Mouse (Mus musculus): Measurements from ENCODE around the gene Glt1d1.

The Glt1d1 gene

DNA sequence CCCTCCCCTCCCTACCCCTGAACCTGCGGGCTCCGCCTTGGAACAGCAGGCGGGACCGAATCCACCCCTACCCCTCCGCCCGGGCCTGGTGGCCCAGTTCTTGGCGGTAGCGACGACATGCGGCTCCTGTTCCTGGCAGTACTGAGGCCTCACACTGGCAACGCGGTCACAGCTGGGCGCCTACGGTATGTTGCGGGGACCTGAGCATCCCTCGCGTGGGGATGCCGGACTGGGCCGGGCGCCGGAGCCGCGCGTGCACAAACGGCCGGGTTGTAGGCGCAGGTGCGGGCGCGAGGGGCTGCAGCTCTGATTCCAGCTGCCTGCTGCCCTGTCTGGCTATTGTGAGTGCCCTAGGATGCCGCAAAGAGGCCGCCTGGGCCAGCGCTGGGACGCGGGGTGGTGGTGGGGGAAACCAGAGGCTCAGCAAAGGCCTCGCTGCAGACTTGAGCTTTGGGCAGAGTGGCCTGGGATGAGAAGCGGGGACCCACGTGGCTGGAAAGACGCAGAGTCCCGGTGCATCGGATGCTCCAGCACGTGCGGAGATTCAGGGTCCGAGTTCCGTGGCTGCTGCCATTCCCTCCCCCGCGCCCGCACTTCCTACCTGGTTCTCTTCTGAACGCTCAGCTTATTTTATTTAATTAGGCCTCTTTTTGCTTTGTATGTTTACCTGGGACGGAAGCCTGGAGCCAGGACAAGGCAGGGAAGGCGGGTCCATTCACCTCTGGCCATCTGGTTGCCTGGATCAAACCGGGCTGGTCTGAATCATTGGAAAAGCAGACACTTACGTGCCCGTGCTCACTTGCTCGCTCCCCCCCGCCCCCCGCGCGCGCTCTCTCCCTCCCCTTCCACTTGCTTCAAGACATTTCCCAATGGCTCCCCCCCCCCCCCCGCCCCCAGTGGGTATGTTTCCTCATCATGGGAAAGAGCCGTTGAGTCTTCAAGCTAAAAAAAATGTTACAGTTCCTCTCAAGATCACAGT, at the start of gene Glt1d1, which contains the start of gene Slc15a4:
Gene Glt1d1 (plus strand): TSS at position 96 of the 979 bp plus-strand sequence.
Gene Slc15a4 (minus strand): TSS at position 731 of the 979 bp plus-strand sequence.
- DNase-seq: no peak

DNA sequence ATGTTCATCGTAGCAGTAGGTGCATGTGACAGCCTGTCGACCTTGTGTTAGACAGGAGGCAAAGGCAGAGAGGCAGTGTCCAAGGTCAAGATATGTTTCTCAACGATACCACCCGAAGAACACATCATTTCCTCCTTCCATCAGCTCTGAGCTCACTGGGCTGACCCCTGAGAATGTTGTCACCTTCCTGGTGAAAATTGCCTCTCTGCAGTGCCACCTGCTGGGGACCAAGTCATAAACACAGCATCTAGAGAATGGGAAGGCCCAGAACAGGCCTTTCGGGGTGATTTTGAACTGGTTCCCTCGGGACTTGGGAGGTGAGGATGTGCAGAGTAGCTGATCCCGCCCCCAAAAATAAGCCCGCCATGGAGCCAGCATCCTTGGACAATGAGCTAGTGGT, 48.4 kb upstream of the Glt1d1 start:
- DNase-seq: no peak

GRCm38 (mm10) chr5:127587854-127588253, 44.2 kb upstream of the Glt1d1 start:
- DNase-seq: no peak

DNA sequence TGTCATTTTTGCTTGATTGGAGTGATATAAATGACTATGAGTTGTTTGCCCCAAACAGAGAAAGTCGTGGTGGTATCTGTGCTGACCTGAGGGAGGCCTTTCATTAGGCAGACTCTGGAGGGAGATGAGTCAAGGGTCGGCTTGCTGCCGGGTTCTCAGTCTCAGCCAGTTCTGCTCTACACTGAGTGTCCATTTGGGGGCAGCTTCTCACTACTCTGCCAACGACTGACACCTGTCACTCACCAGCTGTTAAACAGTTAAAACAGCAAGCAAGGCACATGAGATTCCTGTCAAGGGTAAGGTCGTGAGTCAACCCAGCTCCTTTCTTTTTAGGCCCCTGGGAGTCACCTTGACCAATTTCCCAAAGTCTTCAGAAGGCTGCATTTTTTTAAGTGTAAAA, 39.7 kb upstream of the Glt1d1 start:
- no peak for DNase-seq

- no peak for DNase-seq
These were observed 39.2 kb upstream of the Glt1d1 start for GRCm38 (mm10) chr5:127592854-127593253.

DNA sequence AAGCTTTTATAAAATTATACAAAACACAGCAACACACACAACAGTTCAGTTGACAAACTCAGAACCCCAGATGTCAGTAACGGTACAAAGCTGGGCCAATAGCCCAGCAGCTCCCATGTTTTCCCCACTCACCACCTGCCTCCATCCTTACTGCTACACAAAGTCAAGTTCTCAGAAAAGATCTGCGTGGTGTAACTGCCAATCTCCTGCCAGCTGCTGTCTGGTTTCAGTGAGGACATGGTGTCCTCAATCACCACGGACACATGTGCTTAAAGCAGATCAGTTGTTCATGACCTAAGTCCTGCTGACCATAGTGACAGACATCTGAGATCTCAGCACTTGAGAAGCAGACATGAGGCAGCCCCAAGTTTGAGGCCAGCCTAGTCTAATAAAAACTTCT, 36.4 kb upstream of the Glt1d1 start:
- no peak for DNase-seq

GRCm38 (mm10) chr5:127596862-127597261, 35.2 kb upstream of the Glt1d1 start:
- DNase-seq: no peak

DNA sequence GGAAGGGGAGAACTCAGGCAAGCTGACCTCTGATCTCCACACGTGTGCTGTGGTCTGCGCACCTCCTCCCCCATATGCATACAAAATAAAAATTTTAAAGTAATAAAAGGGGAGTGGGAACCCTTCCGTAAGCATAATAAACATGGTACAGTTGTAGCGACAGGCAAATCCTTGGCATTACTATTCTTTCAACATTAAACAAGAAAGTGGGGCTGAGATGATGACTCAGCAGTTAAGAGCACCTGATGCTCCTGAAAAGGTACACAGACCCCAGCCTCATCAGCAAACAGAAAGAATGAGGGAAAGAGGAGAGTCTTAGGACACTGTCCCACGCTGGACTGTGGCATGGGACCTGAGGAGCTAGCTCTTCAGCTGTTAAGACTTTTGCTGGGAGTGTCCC, 29.1 kb upstream of the Glt1d1 start:
- no peak for DNase-seq

GRCm38 (mm10) chr5:127607507-127607906, 24.6 kb upstream of the Glt1d1 start:
- DNase-seq: no peak

GRCm38 (mm10) chr5:127609191-127609714, 22.8 kb upstream of the Glt1d1 start:
- DNase-seq: no peak

DNA sequence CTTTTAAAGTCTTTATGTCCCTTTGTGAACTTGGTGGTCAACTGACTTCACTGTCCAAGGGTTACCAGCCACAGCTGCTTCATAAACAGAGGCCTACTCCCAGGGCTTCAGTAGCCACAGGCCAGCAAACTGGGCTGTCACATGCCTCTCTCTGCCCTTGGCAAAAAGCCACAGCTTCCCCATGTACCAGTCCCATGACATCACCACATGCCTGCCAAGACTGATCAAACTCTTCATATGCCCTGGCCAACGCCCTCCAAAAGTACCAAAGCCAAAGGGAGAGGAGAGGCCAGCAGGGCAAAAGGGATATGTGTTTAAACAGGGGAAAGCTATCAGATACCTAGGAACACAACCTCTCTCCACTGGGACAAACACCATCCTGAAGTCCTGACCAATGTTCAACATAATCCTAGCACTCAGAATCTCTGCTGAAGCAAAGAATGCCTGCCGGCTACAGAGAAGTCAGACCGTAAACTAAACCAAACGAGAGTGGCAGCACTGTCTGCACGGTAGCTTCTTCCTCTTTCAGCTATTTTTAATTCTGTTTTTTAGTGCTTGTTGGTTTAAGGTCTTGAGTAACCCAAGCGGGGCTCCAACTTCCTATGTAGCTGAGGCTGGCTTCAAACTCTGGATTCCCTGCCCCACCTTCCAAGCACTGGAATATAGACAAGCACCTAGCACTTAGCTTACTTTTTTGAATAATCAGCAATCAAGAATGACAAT, 21.1 kb upstream of the Glt1d1 start:
- DNase-seq: peak; percentile 17

- no peak for DNase-seq
These were observed 20.2 kb upstream of the Glt1d1 start for GRCm38 (mm10) chr5:127611881-127612280.

DNA sequence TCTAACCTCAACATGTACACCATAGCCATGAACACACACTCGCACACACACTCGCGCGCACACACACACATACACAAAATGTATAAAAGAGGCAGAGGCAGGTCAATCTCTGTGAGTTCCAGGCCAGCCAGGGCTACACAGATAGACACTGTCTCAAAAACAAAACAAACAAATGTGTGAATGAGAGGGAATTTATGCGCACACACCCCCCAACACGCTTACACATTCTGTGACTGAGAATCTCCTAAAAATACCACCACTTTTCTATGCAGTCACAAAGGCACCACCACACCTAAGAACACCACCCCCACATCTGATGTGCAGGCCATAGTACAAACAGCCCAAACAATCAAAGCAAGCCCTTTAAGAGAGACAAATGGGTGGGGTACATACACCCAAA, 19.7 kb upstream of the Glt1d1 start:
- DNase-seq: no peak

GRCm38 (mm10) chr5:127615459-127615858, 16.6 kb upstream of the Glt1d1 start:
- DNase-seq: no peak

DNA sequence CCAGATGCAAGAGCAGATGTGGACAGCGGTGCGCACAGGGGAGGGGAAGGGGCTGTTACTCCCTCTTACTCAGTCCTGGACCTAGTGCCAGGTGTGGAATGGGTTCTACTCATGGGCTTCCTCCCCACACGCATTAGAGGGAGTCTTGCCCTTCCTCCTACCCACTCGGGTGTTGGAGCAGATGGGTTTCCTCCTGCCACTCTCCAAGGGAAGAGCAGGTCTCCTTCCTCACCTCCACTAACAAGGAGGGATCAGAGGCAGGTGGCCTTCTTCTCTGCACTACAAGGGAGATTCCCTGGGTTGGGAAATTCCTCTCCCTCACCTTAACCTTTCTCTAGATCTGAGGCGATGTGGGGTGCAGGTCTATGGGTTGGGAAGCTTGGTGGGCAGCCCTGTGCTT, 15.9 kb upstream of the Glt1d1 start:
- peak in 1 of 2 experiments; percentile 8 for DNase-seq

DNA sequence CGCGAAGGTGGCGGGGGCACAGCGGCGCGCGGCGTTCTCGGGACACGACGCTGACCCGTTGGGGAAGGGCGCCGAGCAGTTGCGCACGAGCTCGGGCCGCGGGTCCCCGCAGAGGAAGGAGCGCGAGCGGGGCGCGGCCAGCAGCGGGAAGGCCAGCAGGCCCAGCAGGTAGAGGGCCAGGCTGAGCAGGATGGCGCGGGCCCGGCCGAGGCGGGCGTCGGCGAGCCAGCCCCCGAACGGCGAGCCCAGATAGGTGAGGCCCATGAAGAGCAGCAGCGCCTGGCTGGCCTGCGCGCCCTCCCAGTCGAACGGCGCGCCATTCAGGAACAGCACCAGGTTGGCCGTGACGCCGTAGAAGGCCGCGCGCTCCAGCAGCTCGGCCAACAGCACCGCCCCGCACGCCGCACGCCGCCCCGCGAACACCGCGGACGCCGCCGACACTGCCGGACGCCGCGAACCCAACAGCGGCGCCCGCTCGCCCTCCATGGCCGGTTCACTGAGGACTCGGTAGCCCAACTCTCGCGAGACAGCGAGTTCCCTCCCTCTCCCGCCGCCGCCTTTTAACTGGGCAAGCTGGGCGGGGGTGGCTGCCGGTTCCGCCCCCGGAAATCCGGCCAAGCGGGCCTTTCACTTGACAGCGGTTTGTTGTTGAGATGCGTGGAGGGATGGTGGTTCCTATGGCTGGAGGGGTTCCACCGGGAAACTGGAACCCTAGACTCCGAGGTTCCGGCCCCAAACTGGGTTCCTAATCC, 15.0 kb upstream of the Glt1d1 start:
- DNase-seq: peak; percentile 90 to 92

- DNase-seq: no peak
These were observed 13.2 kb upstream of the Glt1d1 start for GRCm38 (mm10) chr5:127618834-127619233.

DNA sequence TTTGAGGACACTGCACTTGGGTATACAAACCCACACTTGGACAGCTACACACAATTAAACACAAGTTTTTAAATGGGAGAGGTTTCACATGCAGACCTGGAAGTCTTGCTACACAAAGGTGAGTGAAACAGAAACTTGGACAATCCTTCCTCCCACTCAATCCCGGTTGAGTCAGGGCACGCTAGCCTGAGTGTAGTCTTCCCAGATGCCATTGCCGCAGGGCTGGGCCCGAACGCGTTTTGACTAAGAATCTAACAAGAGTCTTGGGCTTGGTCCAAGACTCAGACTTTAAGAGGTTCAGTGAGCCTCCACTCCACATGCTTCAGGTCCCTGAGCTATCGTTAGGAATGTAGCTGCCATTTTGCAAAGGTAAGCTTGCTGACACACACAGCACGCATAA, 11.7 kb upstream of the Glt1d1 start:
- no peak for DNase-seq

GRCm38 (mm10) chr5:127621108-127621507, 11.0 kb upstream of the Glt1d1 start:
- no peak for DNase-seq

- DNase-seq: no peak
These were observed 7.4 kb upstream of the Glt1d1 start for GRCm38 (mm10) chr5:127624427-127625213.

DNA sequence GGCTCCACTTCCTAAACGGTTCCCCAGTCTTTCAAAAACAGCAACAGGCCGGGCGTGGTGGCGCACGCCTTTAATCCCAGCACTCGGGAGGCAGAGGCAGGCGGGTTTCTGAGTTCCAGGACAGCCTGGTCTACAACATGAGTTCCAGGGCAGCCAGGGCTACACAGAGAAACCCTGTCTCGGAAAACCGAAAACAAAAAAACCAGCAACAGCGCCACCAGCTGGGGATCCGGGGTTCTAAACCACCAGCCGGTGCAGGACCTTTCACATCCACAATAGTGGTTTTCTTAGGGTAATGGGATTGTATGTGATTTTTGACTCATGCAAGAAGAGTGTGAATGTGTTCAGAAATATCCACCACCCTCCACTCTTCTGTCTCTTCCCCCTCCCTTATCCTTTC, 4.8 kb upstream of the Glt1d1 start:
- DNase-seq: no peak

DNA sequence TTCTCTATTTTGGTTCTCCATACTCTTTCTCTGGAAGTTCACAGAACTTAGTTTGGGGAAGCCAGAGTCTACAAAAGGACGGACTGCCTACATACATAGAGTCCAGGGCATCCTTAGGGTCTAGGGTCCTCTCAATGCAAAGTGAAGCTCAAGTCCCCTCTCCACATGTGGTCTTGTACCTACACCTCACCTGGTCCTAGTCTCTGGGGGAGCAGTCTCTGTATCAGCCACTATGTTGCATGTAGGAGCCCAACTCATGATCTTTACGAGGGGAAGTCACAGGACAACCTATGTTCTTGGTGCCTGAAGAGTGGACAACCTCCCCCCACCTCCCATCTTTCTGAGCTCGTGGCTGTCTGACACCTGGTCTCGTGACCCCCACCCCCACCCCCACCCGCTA, 391 bp upstream of the Glt1d1 start:
- no peak for DNase-seq
